Mouse (Mus musculus) cortical plate, adult 2 months (tissue): Measurements from ENCODE around the gene Yipf2.

Experiments
- CTCF ChIP-seq: fragments of 200-500 bp; IDR thresholded peaks from 2 replicates; pipeline ENCODE4 v1.5.1; 2011; ENCODE audit warnings: mild to moderate bottlenecking, control low read depth, low read length; ENCODE audit not compliant: insufficient read depth; ENCODE audit errors: extremely low read depth
- POLR2A ChIP-seq: fragments of 200-500 bp; IDR thresholded peaks from 2 replicates; pipeline ENCODE4 v1.6.1; 2011; ENCODE audit warnings: mild to moderate bottlenecking, low read length, control low read depth; ENCODE audit not compliant: insufficient read depth; ENCODE audit errors: extremely low read depth

- TF ChIP-seq POLR2A (no peak), CTCF (no peak)
Observed at GRCm38 (mm10) chr9:21574012-21574801, 18.4 kb downstream of the Yipf2 start.
